Mouse (Mus musculus): ENCODE results near the gene Tmem141.

DNA sequence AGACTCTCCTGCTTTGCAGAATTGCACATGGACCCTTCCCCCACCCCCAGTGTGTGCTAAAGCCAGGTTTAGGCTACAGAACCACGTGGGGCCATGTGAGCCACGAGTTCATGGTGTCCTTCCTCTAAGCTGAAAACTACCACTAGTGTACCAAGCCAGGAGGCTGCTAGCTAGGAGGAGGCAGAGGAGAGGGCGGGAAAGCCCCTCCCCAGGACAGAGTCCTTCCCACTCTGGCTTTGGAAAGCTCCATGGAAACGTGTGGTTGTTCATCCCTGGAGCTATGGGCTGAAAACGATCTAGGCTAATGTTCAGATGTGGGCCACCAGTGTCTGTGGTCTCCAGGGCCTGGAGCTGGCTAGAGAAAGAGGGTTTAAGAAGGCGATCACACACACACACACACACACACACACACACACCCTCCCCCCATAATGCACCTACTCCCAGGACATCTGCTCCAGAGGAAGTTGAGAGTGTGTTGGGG lies 41.1 kb downstream of the Tmem141 start:
- TF ChIP-seq POLR2AphosphoS2 (IDR thresholded peaks at IDR 0.05; ENCODE audit: insufficient read length, low read depth) (no peak), TCF12 (IDR thresholded peaks at IDR 0.05; ENCODE audit: insufficient read depth, poor library complexity, severe bottlenecking) (no peak)

Data from myocyte (in vitro differentiated cells).